Mouse (Mus musculus) kidney, embryonic 14.5 days (tissue): ENCODE results near the gene Ubr3. TPM values are rescaled to one million over a fixed set of nuclear protein-coding genes. Genes with fewer than 3 reads are reported as not detected.

Experiments
- ATAC-seq: fragments of 200-750 bp; cut with Nextera tagmentation; 2 replicates; pipeline ENCODE4 v1.8.0; 2017; ENCODE audit warnings: moderate number of reproducible peaks, mild to moderate bottlenecking, moderate TSS enrichment, moderate library complexity; ENCODE audit not compliant: low FRiP score, low TSS enrichment
- H3K27ac ChIP-seq: fragments of 300-500 bp; sonication (generic); 2 replicates; pipeline ENCODE4 v1.5.1; 2014; ENCODE audit warnings: low read depth, mild to moderate bottlenecking, low read length, moderate library complexity, mixed read lengths
- H3K27me3 ChIP-seq: fragments of 300-500 bp; sonication (generic); 2 replicates; pipeline ENCODE4 v1.6.1; 2014; ENCODE audit warnings: mild to moderate bottlenecking, low read length; ENCODE audit not compliant: control insufficient read depth, insufficient read depth
- H3K36me3 ChIP-seq: fragments of 300-500 bp; sonication (generic); 2 replicates; pipeline ENCODE4 v1.6.1; 2014; ENCODE audit warnings: low read length, mixed read lengths; ENCODE audit not compliant: control insufficient read depth, insufficient read depth
- H3K4me1 ChIP-seq: fragments of 300-500 bp; sonication (generic); 2 replicates; pipeline ENCODE4 v1.6.1; 2014; ENCODE audit warnings: low read length, mixed read lengths; ENCODE audit not compliant: control insufficient read depth, insufficient read depth
- H3K4me2 ChIP-seq: fragments of 300-500 bp; sonication (generic); replicated peaks from 2 replicates; pipeline ENCODE4 v1.6.1; 2014; ENCODE audit warnings: low read depth, mild to moderate bottlenecking, low read length
- H3K4me3 ChIP-seq: fragments of 300-500 bp; sonication (generic); 2 replicates; pipeline ENCODE4 v1.5.1; 2014; ENCODE audit warnings: mild to moderate bottlenecking, low read length
- H3K9ac ChIP-seq: fragments of 300-500 bp; sonication (generic); 2 replicates; pipeline ENCODE4 v1.6.1; 2014; ENCODE audit warnings: low read depth, mild to moderate bottlenecking, low read length, moderate library complexity
- H3K9me3 ChIP-seq: fragments of 300-500 bp; sonication (generic); 2 replicates; pipeline ENCODE4 v1.6.1; 2016; ENCODE audit warnings: low read length; ENCODE audit not compliant: control insufficient read depth
- WGBS: fragments of 180-500 bp; shearing (Covaris S2); extraction: QIAGEN DNeasy Blood & Tissue Kit; methylation state at CpG from one replicate; pipeline ENCODE4 v1.1.7; 2014; 5-methylcytosine and 5-hydroxymethylcytosine counted together
- polyA plus RNA-seq: library from polyadenylated mRNA; unstranded; fragments of >200 nt; fragmentation: Nextera tagmentation; extraction: Ambion mirVana; gene quantifications from 2 replicates; pipeline ENCODE4 v1.2.1, GENCODE M21; 2014

The Ubr3 gene
- polyA plus RNA-seq, 1 experiment from 2014 or later, result 18.6 TPM

- H3K36me3 ChIP-seq, result peaks cover 4% of the 10 kb centered on the region; the same call in 1 of the 2 replicates
- no peak overlapping the region; the same call in 1 of the 2 replicates for H3K4me3 ChIP-seq
- 0 out of 2 replicates have a peak, but pooled peaks cover 3% of the 10 kb centered on the region for H3K4me1 ChIP-seq
- WGBS, result 88% methylated on average over 2 of the region's 2 CpGs
- no peak overlapping the region for H3K4me2 ChIP-seq
- no peak overlapping the region for H3K9ac ChIP-seq
- H3K27me3 ChIP-seq, result no peaks in the 10 kb centered on the region
- H3K27ac ChIP-seq, result no peak overlapping the region
- no peak for ATAC-seq
- H3K9me3 ChIP-seq, result no peaks in the 10 kb centered on the region
Observed at GRCm38 (mm10) chr2:69883990-69884391, 13.1 kb upstream of the Ubr3 start.

DNA sequence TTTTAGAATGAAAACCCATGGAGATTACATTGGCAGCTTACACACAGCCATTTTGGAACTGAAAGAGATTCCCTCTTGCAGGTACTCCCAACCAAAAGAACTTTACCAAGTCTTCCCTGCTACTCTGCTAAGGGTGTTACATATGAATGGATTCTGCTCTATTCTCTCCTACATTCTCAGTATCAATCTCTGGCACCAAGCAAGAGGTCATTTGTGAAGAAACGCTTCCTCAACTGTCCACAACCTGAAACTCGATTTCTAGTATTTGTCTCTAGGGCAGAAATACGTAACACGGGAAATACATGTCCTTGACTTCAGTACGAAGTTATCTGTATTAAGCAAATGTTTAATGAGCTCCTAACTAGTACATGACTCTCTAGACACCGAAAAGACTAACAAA is 12.5 kb upstream of the Ubr3 start:
- Histone ChIP-seq H3K4me3 (peak overlapping the region; percentile 69), H3K4me2 (peak overlapping the region; percentile 76), H3K9ac (peak overlapping the region; percentile 77; the same call in 1 of the 2 replicates), H3K36me3 (no peaks in the 10 kb centered on the region; the same call in 1 of the 2 replicates), H3K4me1 (0 out of 2 replicates have a peak, but pooled peaks cover 3% of the 10 kb centered on the region), H3K27ac (no peak overlapping the region; the same call in 1 of the 2 replicates), H3K9me3 (no peaks in the 10 kb centered on the region), H3K27me3 (no peaks in the 10 kb centered on the region)
- ATAC-seq, result no peak
- WGBS, result 55% methylated on average over 6 of the region's 6 CpGs

GRCm38 (mm10) chr2:69885050-69885449 is 12.0 kb upstream of the Ubr3 start:
- Histone ChIP-seq H3K4me1 (0 out of 2 replicates have a peak, but pooled peaks cover 3% of the 10 kb centered on the region), H3K36me3 (no peaks in the 10 kb centered on the region), H3K4me2 (peak overlapping the region; percentile 76), H3K9me3 (no peaks in the 10 kb centered on the region), H3K27me3 (no peaks in the 10 kb centered on the region), H3K9ac (peak overlapping the region; percentile 77), H3K4me3 (peak overlapping the region; percentile 69), H3K27ac (peak overlapping the region; percentile 65; the same call in 1 of the 2 replicates)
- WGBS, result 8% methylated on average over 12 of the region's 12 CpGs
- ATAC-seq, result peak; percentile 14; the same call in 1 of the 2 replicates

DNA sequence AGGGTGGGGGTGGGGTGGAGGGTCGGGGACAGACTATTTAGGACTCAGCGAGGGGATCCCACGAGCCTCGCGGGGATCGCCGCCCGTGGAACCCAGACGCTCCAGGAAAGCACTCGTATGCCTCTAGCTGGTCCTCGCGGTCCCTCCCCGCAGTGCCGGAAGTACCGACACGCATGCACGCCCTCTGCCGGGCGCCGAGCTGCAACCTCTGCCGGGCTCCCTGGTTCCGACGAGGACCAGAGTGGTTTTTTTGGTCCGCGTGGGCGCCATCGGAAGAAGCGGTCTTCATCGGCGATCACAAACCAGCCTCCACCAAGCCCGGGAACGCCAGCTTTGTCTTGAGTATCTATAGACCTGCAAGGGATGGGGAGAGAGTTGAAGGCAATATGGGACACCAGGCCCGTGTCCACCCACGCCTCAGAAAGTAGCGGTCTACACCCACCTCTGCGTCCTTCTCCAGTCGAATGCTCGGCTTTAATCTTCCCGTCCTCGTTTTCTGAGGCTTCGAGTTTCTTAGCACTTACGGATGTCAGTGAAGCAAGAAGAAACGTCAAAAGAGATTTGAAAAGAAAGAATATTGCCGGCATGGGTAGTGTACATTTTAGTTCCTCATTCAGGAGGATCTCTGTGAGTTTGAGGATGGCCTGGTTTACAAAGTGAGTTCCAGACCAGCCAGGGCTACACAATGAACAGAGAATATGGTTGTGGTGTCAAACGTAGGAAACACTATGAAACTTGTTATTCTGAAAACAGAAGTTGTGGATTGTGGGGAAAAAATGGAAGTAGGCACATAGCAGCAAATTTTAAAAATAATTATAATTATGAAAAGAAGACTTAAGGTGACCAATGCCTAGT is 11.4 kb upstream of the Ubr3 start, which contains the start of gene Mettl5:
Gene Mettl5, minus strand, starts transcription at position 165 of the 855 bp plus-strand sequence.
- H3K36me3 ChIP-seq, result no peaks in the 10 kb centered on the region
- no peaks in the 10 kb centered on the region for H3K9me3 ChIP-seq
- H3K27me3 ChIP-seq, result no peaks in the 10 kb centered on the region
- peak within 1 kb of the TSS; percentile 77 for H3K9ac ChIP-seq
- peak within 1 kb of the TSS; percentile 69 for H3K4me3 ChIP-seq
- H3K27ac ChIP-seq, result peak within 1 kb of the TSS; percentile 65; the same call in 1 of the 2 replicates
- WGBS, result 2% methylated on average over 45 of the region's 45 CpGs
- peak; percentile 95 for ATAC-seq
- peak within 1 kb of the TSS; percentile 76 for H3K4me2 ChIP-seq
- H3K4me1 ChIP-seq, result 0 out of 2 replicates have a peak, but pooled peaks cover 3% of the 10 kb centered on the region

DNA sequence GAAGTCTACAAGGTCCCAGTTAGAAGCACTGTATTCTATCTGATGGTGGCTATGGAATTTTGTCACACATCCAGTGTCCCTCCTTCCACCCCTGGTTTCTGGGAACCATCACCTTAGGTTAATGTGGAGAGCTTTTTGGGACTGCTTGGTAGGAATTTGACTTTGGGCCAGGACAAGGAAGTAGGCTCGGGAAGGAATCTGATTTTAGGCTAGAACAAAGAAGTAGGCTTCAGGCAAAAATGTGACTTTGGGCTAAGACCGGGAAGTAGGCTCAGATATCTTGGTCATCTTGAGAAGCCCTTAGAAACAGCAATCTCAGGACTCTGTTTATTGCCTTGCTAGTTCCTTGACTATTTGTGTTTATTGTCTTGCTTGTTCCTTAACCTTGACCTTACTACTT is 8.1 kb upstream of the Ubr3 start:
- Histone ChIP-seq H3K27me3 (no peaks in the 10 kb centered on the region), H3K9ac (no peak overlapping the region), H3K4me2 (no peak overlapping the region), H3K27ac (no peak overlapping the region), H3K4me3 (no peak overlapping the region), H3K4me1 (0 out of 2 replicates have a peak, but pooled peaks cover 3% of the 10 kb centered on the region), H3K36me3 (no peaks in the 10 kb centered on the region), H3K9me3 (no peaks in the 10 kb centered on the region)
- 80% methylated on average over 2 of the region's 2 CpGs for WGBS
- no peak for ATAC-seq

DNA sequence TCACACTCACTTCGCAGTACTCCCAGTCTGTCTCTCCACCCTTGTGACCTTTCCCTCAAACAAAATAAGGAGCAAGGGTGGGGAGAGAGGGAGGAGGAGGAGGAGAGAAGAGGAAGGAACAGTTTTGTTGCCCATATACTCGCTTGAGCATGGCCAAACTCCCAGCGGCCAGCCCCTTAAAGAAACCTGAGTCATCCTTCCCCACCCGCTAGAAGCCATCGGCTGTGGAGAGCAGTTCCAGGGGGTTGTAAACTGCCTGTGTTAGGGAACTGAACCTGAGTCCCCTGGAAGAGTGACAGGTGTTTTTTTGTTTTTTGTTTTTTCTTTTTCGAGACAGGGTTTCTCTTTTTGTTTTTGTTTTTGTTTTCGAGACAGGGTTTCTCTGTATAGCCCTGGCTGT is 6.2 kb upstream of the Ubr3 start:
- Histone ChIP-seq H3K27me3 (no peaks in the 10 kb centered on the region), H3K27ac (no peak overlapping the region), H3K4me1 (no peaks in the 10 kb centered on the region), H3K9me3 (no peaks in the 10 kb centered on the region), H3K36me3 (no peaks in the 10 kb centered on the region), H3K9ac (no peak overlapping the region), H3K4me2 (no peak overlapping the region), H3K4me3 (no peak overlapping the region)
- ATAC-seq, result no peak; the same call in 1 of the 2 replicates
- whole genome bisulfite sequencing, result 28% methylated on average over 7 of the region's 7 CpGs

DNA sequence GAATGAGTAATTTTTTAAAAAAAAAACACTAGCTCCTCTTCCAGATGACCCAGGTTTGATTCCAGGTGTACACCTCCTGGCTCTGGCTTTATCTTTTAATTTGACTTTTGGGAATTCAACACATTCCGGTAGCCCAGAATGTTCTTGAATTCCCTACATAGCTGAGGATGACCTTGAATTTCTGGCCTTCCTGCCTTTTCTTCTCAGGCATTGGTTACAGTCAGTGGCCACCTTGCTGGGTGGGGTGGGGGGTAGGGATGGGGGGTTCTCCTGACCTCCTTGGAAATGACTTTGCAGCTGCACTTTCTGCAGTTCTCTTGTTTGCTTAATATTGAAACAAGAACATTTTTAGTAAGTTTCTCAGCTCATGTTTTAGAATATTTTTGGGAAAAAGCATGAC is 3.9 kb upstream of the Ubr3 start:
- 80% methylated on average over 1 of the region's 1 CpGs for WGBS
- no peaks in the 10 kb centered on the region for H3K4me1 ChIP-seq
- H3K9me3 ChIP-seq, result no peaks in the 10 kb centered on the region
- H3K27me3 ChIP-seq, result no peaks in the 10 kb centered on the region
- no peak for ATAC-seq
- H3K36me3 ChIP-seq, result no peaks in the 10 kb centered on the region
- no peak overlapping the region for H3K4me3 ChIP-seq
- H3K27ac ChIP-seq, result no peak overlapping the region
- no peak overlapping the region for H3K4me2 ChIP-seq
- no peak overlapping the region for H3K9ac ChIP-seq

GRCm38 (mm10) chr2:69893891-69894290 is 3.2 kb upstream of the Ubr3 start:
- no peak overlapping the region for H3K4me2 ChIP-seq
- no peak overlapping the region for H3K27ac ChIP-seq
- WGBS, result 82% methylated on average over 5 of the region's 5 CpGs
- H3K9ac ChIP-seq, result no peak overlapping the region
- peaks cover 1% of the 10 kb centered on the region; the same call in 1 of the 2 replicates for H3K4me1 ChIP-seq
- H3K4me3 ChIP-seq, result no peak overlapping the region
- no peaks in the 10 kb centered on the region for H3K36me3 ChIP-seq
- ATAC-seq, result no peak
- H3K9me3 ChIP-seq, result no peaks in the 10 kb centered on the region
- H3K27me3 ChIP-seq, result no peaks in the 10 kb centered on the region
